Mouse (Mus musculus) heart, adult 2 months (tissue): Measurements from ENCODE around the gene Lrmp. TPM values are rescaled to one million over a fixed set of nuclear protein-coding genes. Genes with fewer than 3 reads are reported as not detected.

Experiments
- DNase-seq, 2 experiments: peaks; one replicate each; pipeline ENCODE4 v3.0.0; 2021
- H3K27ac ChIP-seq: fragments of 200-600 bp; 2 replicates; pipeline ENCODE4 v1.8.1; 2022
- H3K27me3 ChIP-seq: fragments of 200-500 bp; 2 replicates; pipeline ENCODE4 v1.6.1; 2012; ENCODE audit warnings: mild to moderate bottlenecking, low read length, inconsistent platforms, mixed read lengths; ENCODE audit not compliant: control insufficient read depth, insufficient read depth
- H3K36me3 ChIP-seq: fragments of 200-500 bp; 2 replicates; pipeline ENCODE4 v1.6.1; 2012; ENCODE audit warnings: low read length, inconsistent platforms; ENCODE audit not compliant: control insufficient read depth, insufficient read depth
- H3K4me1 ChIP-seq: fragments of 200-500 bp; 2 replicates; pipeline ENCODE4 v1.6.1; 2011; ENCODE audit warnings: low read length; ENCODE audit not compliant: control insufficient read depth, insufficient read depth
- H3K4me3 ChIP-seq: fragments of 200-600 bp; 2 replicates; pipeline ENCODE4 v1.8.1; 2022
- H3K79me2 ChIP-seq: fragments of 200-500 bp; replicated peaks from 2 replicates; pipeline ENCODE4 v1.6.1; 2012; ENCODE audit warnings: mild to moderate bottlenecking, inconsistent platforms, low read length, moderate library complexity, mixed read lengths; ENCODE audit not compliant: control insufficient read depth, insufficient read depth
- H3K9ac ChIP-seq: fragments of 200-500 bp; 2 replicates; pipeline ENCODE4 v1.6.1; 2012; ENCODE audit warnings: low read depth, mild to moderate bottlenecking, control low read depth, inconsistent platforms, low read length, mixed read lengths
- CTCF ChIP-seq: fragments of 200-600 bp; IDR thresholded peaks from 2 replicates; pipeline ENCODE4 v1.8.1; 2022; ENCODE audit warnings: antibody characterized with exemption, mild to moderate bottlenecking, moderate library complexity
- EP300 ChIP-seq: fragments of 200-500 bp; IDR thresholded peaks from 2 replicates; pipeline ENCODE4 v1.6.1; 2011; ENCODE audit warnings: low read depth, low read length, control low read depth; ENCODE audit not compliant: insufficient read depth
- POLR2A ChIP-seq: fragments of 200-500 bp; IDR thresholded peaks from 2 replicates; pipeline ENCODE4 v1.6.1; 2011; ENCODE audit warnings: mild to moderate bottlenecking, low read depth, low read length, control low read depth; ENCODE audit not compliant: insufficient read depth
- WGBS: fragments of 180-500 bp; shearing (Covaris S2); methylation state at CpG from one replicate; pipeline ENCODE4 v1.1.7; 2018; 5-methylcytosine and 5-hydroxymethylcytosine counted together
- intact Hi-C: fragments of 180-260 bp; cut with DNase I; formaldehyde crosslinking; loops from one replicate; pipeline ENCODE4 v1.15.1; 2025
- polyA plus RNA-seq: library from polyadenylated mRNA; depleted of rRNA; stranded (reverse); fragments of >200 nt; gene quantifications from 2 replicates; pipeline ENCODE4 v1.2.3, GENCODE M21; 2012; rRNA removed
- total RNA-seq, 2 experiments: library from RNA; stranded (reverse); gene quantifications; 2 replicates each; pipeline ENCODE4 v1.2.3; 2021

The Lrmp gene
- total and polyA plus RNA-seq, 3 experiments, result 1.1 to 4.6 (median 1.9) TPM

GRCm38 (mm10) chr6:145224246-145224645 lies 108.8 kb downstream of the Lrmp start:
- H3K4me3 ChIP-seq, result no peak overlapping the region
- DNase-seq, result no peak
- intact Hi-C loops, result no loop called here

More at GRCm38 (mm10) chr6:145224246-145224645, 108.8 kb downstream of the Lrmp start:
- no peaks in the 10 kb centered on the region for H3K79me2 ChIP-seq
- TF ChIP-seq CTCF (no peak), EP300 (no peak), POLR2A (no peak)
- H3K36me3 ChIP-seq, result no peaks in the 10 kb centered on the region; the same call in 1 of the 2 replicates
- no peak overlapping the region for H3K27ac ChIP-seq
- no peak overlapping the region for H3K9ac ChIP-seq
- WGBS, result 88% methylated on average over 6 of the region's 6 CpGs
- no peaks in the 10 kb centered on the region; the same call in 1 of the 2 replicates for H3K4me1 ChIP-seq
- H3K27me3 ChIP-seq, result no peaks in the 10 kb centered on the region

Other genes with a start within 250 kb of the Lrmp start
- 1 to 10 TPM in 1 of 2 experiments, under 1 TPM in 1; 0.86 to 1.0 TPM for gene Bcat1, start 39.5 kb upstream of the Lrmp start, total RNA-seq
- gene Bcat1, start 39.5 kb upstream of the Lrmp start, polyA plus RNA-seq, result 0.37 and 0.73 TPM in 2 replicates
- gene Casc1, start 95.4 kb downstream of the Lrmp start, total RNA-seq, result under 1 TPM; 0.86 to 0.98 TPM
- 1.3 and 1.4 TPM in 2 replicates for gene Casc1, start 95.4 kb downstream of the Lrmp start, polyA plus RNA-seq
- gene Etfrf1, start 95.5 kb downstream of the Lrmp start, total RNA-seq, result 100 to 1,000 TPM in 1 of 2 experiments, 10 to 100 TPM in 1; 97.4 to 107 TPM
- gene Etfrf1, start 95.5 kb downstream of the Lrmp start, polyA plus RNA-seq, result 36.3 and 67.3 TPM in 2 replicates
- 10 to 100 TPM; 32.3 to 32.7 TPM for gene Kras, start 134.6 kb downstream of the Lrmp start, total RNA-seq
- gene Kras, start 134.6 kb downstream of the Lrmp start, polyA plus RNA-seq, result 8.6 and 20.4 TPM in 2 replicates